Mouse (Mus musculus) pancreas, adult 10 weeks (tissue): ENCODE results near the gene Myod1. TPM values are rescaled to one million over a fixed set of nuclear protein-coding genes. Genes with fewer than 3 reads are reported as not detected.

Experiments used
- polyA plus RNA-seq: library from polyadenylated mRNA; stranded (reverse); fragments of 350-450 nt; fragmentation: Illumina TruSeq; extraction: RNeasy Lipid Tissue Mini Kit (QIAGEN cat#74804); gene quantifications from one replicate; pipeline ENCODE4 v1.2.3, GENCODE M21; 2015; ENCODE audit warnings: low read depth, low replicate concordance; ENCODE audit not compliant: insufficient read depth

The Myod1 gene
- not detected for polyA plus RNA-seq

GRCm38 (mm10) chr7:46376172-46377007 is at the start of gene Myod1:
TSS of gene Myod1 (plus strand) at chr7:46376474.

GRCm38 (mm10) chr7:46396231-46396927 is 20.1 kb downstream of the Myod1 start, which contains the start of gene Kcnc1:
TSS of gene Kcnc1 (plus strand) at chr7:46396497.

Other genes starting within 250 kb of the Myod1 start
- 44.4 TPM for gene Abcc8, start 196.4 kb upstream of the Myod1 start, polyA plus RNA-seq
- 3.7 TPM for gene Ush1c, start 138.0 kb upstream of the Myod1 start, polyA plus RNA-seq
- not detected for gene Otog, start 135.5 kb upstream of the Myod1 start, polyA plus RNA-seq
- gene Kcnc1, start 20.0 kb downstream of the Myod1 start, polyA plus RNA-seq: not detected